Mouse (Mus musculus): ENCODE measurements around the gene Sema3g.
A peak's percentile ranks its signal among the peaks of the same experiment; 100 is the strongest.

Gene Sema3g

GRCm38 (mm10) chr14:31195968-31196367 lies 21.7 kb upstream of the Sema3g start:
- peak in 1 of 2 experiments; percentile 19 for DNase-seq (ENCODE audit: low spot score in 2 of 2)

GRCm38 (mm10) chr14:31197547-31198516 lies 19.8 kb upstream of the Sema3g start:
- DNase-seq (ENCODE audit: low spot score in 2 of 2): no peak

DNA sequence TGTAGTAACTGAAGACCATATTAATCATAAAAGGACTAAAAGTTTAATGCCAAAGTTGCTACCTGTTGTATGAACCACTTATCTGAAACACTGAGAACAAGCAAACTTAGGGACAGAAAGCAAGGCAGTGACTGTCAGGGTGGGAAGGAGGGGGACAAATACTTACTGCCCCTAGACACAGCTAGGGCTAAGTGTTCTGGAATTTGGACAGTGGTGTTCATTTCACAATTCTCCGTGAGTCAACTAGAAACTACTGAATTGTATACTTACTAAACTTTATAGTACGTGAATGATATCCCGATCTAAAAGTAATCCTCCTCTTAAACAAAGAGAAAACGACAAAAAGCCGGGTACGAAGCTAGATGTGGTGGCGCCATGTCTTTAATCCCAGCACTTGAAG lies 18.1 kb upstream of the Sema3g start:
- DNase-seq (ENCODE audit: low spot score in 2 of 2): no peak

GRCm38 (mm10) chr14:31200038-31200437 lies 17.6 kb upstream of the Sema3g start:
- no peak for DNase-seq (ENCODE audit: low spot score in 2 of 2)

DNA sequence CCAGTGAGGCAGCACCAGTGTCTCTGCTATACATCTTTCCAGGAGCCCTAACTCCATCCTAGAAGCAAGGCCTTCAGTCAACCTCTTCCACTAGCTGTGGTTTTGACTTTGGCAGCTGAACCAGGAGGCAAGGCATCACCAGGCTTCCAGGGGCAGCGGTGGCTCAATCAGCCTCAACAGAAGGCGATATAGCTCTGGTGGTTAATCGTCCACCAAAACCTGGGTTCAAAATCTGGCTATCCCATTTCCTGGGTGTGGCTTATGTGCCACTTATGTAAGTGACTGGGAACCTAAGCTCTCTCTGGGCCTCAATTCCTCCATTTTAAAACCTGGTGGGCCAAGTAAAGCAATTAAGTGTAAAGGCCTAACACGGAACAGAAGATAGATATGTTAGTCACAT lies 12.8 kb upstream of the Sema3g start:
- no peak for DNase-seq (ENCODE audit: low spot score in 2 of 2)

DNA sequence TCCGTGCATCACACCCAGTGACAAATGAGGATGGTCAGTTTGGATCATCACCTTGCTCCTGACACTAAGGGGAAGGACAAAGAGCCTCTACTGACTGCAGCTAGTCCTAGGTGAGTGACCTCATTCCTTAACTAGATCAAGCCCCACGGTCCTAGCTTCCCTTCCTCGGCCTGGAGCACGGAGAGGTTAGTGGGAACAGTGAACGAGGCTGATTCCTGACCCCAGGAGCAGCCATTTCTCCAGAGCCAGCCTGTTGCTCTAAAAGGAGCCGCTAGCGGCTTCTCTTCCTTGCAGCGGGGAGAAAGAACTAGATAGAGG lies 12.5 kb upstream of the Sema3g start:
- DNase-seq (ENCODE audit: low spot score in 2 of 2): no peak

GRCm38 (mm10) chr14:31205562-31206467 lies 11.8 kb upstream of the Sema3g start:
- no peak for DNase-seq (ENCODE audit: low spot score in 2 of 2)

DNA sequence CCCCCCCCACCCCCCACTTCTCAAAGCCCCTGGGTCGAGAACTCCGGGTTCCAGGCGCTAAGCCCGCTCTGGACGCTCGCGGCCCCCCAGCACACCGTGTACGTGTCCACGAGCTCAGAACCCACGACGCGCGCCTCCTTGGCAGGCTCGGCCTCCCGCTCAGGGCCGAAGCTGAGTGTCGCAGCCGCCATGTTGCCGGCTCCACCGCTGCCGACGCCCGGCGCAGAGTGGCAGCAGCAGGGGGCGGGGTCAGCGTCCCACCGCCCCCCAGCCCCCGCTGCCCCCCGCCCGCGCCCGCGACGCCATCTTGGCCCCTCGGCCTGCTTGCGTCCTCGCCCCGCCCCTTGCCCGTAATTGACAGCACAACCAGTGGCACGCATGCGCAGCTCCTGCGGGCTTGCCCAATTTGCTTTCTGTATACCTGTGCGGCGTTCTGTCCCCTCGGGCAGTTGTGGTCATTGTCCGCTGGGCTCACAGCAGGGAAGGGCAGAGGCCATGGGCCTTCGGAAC lies 11.1 kb upstream of the Sema3g start:
- peak; percentile 91 to 95 for DNase-seq (ENCODE audit: low spot score in 2 of 2)

GRCm38 (mm10) chr14:31207070-31207830 lies 10.4 kb upstream of the Sema3g start:
- no peak for DNase-seq (ENCODE audit: low spot score in 2 of 2)

DNA sequence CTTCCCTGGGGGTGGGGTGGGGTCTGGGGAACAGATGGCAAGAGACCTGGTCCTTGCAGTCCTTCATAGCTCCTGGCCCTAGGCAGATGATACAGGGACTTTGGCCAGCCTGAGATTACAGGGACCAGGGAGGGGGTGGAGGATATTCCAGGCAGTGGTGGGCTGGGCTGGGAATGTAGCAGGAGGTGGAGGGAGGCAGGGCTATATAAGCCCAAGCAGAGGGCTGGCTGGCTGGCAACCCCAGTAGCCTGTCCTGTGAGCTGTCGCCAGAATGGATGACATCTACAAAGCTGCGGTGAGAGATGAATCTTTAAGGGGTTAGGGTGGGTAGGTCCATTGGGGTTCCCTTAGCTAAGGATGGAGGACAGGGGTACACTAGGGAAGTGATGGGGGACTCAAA lies 9.6 kb upstream of the Sema3g start, which contains the start of gene Tnnc1:
Gene Tnnc1, plus strand, starts transcription at position 229 of the 400 bp plus-strand sequence.
- DNase-seq (ENCODE audit: low spot score in 2 of 2): no peak

DNA sequence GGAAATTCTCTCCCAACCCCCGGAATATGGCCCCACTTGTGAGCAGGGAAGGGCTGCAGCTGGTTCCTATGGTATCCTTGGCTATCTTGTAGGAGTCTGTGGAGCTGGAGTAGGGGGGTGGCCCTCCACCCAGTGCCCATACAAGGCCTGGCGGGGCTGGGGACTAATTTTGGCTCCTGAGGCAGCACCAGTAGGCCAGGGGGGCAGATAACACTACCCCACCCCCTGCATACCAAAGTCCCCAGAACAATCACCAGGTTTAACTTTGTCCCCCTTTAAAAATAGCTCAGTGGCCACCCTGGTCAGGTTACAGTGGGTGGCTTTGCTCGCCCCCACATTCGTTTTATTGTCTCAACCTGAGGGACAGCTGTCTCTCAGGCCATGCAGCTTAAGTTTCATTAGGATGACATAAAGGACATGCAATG lies 8.5 kb upstream of the Sema3g start:
- no peak for DNase-seq (ENCODE audit: low spot score in 2 of 2)

DNA sequence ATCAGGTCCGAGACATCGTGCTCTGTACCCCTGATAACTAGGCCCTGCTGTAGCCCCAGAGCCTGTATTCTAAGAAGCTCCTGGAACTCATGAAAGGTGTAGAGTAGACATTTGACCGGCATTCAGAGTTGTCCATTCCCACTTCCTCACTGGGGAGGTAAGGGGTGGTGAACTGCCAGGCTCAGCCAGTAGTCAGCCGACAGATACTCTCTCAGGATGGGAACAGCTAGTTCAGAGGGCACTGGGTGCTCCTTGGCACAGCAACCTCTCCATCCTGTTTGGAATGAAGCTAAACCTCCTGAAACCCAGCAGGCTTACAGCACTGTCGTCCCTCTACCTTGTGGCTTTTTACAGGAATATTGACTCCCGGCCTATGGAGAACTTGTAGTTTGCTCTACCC lies 5.8 kb upstream of the Sema3g start:
- no peak for DNase-seq (ENCODE audit: low spot score in 2 of 2)

- no peak for DNase-seq (ENCODE audit: low spot score in 2 of 2)
These were observed 5.2 kb upstream of the Sema3g start for GRCm38 (mm10) chr14:31212499-31212898.

DNA sequence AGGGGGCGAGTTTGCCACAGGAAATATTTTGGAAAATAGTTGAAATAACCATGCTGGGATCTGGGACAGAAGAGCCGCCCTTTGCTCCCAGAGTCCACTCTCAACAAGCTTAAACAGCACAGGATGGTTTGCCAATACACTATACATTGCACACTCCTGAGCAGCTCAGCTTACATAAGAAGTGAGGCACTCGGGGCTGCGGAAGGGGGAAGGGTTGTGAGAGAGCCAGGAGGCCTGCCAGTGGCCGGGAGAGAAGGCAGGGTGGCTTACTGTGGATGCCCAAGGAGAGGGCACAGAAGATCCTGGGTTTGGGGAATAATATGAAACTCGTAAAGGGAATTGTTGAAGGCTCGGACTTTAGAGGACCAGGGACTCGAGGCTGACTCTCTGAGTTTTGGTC lies 3.8 kb upstream of the Sema3g start:
- no peak for DNase-seq (ENCODE audit: low spot score in 2 of 2)

GRCm38 (mm10) chr14:31214684-31215083 lies 3.0 kb upstream of the Sema3g start:
- DNase-seq (ENCODE audit: low spot score in 2 of 2): peak in 1 of 2 experiments; percentile 61

- peak; percentile 60 to 72 for DNase-seq (ENCODE audit: low spot score in 2 of 2)
These were observed 2.3 kb upstream of the Sema3g start for GRCm38 (mm10) chr14:31215157-31216002.

DNA sequence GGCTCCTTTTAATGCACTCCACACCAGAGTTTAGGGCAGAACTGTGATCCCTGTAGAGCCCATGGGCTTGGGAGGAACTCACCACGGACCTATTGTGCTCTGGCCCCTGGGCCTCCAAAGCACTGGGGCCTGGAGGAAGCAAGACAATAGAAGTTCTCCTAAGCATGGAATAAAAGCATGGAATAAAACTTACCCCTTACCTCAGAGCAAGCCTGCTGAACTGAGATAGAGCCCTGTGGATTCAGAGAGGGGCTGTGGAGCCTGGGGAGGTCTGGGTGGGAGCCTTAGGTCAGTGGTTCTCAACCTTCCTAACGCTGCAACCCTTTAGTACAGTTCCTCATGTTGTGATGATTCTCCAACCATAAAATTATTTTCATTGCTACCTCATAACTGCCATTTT lies 814 bp upstream of the Sema3g start, which contains the start of gene Nisch:
Gene Nisch, minus strand, starts transcription at position 101 of the 400 bp plus-strand sequence.
- no peak for DNase-seq (ENCODE audit: low spot score in 2 of 2)

GRCm38 (mm10) chr14:31226978-31227377 lies 9.3 kb downstream of the Sema3g start:
- DNase-seq (ENCODE audit: low spot score in 2 of 2): no peak

DNA sequence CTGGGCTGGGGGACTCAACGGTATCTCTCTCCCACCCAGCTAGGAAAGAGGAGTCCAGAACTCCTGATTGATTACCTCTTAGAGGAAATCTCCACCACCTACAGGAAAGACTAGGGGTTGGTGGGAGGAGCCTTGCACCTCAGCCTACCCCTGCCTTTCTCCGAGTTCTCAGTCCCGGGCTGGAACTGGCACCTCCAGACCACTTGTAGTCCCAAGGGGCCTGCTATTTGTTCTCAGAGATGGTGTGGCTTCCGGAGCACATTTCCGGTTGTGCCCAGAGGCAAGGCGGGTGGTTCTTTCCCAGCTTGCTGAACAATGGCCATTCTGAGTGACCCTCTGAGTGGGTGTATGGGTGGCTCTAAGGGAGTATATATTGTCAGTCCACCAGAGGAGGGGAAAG lies 10.6 kb downstream of the Sema3g start:
- peak; percentile 72 to 78 for DNase-seq (ENCODE audit: low spot score in 2 of 2)

DNA sequence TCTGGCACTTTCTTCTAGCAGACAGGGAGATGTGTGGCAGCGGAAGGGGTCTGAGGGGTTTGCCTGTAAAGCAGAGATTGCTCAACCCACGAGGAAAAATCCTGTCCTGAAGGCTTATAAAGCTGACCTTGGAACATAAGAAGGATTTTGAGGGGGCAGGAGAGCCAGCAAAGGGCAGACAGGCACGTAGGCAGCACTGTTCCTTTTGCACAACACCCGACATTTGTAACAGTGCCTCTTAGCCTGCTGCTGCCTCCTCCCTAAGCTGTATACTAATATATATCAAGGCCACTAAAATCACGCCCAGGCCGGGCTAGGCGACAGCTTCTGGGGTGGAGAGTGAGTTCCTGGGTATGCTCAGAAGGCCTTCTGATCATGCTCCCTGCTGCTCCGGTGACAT lies 12.8 kb downstream of the Sema3g start:
- no peak for DNase-seq (ENCODE audit: low spot score in 2 of 2)
